Mouse (Mus musculus): ENCODE results near the gene Gm3776.
"Not testable (repeated sequence)": the region's sequence is repeated elsewhere in the genome, so short reads cannot be mapped to it uniquely, and the experiment has no call there.

The Gm3776 gene

GRCm38 (mm10) chr9:78292462-78292861, 35.5 kb downstream of the Gm3776 start:
- not testable (repeated sequence) for DNase-seq (ENCODE audit: low spot score in 2 of 2)

- not testable (repeated sequence) for DNase-seq (ENCODE audit: low spot score in 2 of 2)
Observed at GRCm38 (mm10) chr9:78293683-78294082, 36.8 kb downstream of the Gm3776 start.

DNA sequence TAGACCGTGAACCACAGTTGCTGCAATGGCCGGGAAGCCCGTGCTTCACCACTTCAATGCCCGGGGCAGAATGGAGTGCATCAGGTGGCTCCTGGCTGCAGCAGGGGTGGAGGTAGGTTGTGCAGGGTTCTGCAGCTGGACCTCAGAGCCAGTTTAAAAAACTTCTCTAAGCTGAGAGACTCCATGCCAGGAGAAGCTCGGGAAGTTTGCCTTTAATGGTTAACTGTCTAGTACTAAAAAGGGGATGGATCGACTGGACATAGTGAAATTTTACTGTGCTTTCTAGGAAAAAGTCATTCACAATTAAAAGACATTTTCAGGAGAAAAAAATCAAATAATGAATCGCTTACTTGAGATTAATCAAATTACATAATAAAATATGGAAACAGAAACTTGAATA, 37.9 kb downstream of the Gm3776 start:
- DNase-seq (ENCODE audit: low spot score in 2 of 2) = not testable (repeated sequence)

GRCm38 (mm10) chr9:78296089-78296488, 39.2 kb downstream of the Gm3776 start:
- DNase-seq (ENCODE audit: low spot score in 2 of 2) = peak in 1 of 2 experiments; percentile 2

DNA sequence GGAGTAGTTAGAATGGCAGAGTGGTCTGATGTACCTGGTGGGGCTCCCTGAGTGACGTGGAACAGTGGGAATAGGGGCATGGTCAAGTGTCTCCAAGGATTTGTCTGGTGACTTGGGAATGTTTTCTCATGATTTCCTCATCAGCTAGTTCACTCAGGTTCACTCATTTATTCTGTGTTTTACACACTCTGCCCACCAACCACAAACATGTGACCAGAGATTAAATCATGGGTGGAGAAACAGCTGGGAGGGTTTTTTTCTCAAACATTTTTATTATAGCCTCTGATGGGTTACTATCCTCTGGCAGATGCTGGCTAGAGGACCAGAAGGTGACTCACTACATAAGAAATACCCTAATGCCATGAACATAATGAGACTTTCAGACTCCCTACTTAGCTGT, 41.3 kb downstream of the Gm3776 start:
- no peak for DNase-seq (ENCODE audit: low spot score in 2 of 2)

DNA sequence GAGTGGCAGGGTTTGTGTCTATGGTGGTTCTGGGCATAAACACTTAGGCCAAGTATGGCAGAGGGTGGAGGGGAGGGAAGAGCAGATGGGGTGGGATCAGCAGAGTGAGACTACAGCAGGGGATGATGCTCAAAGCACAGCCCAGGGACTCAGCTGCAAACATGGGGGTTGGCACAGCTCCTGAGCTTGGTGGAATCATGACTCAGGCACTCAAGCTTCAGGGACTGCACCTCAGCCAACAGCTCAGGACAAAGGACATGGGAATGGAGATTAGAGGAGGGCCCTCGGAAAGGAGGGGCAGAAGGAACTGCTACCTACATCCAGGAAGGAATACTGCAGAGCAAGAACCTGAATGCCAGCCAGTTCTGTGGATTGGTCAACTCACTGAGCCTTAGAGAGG, 42.2 kb downstream of the Gm3776 start:
- DNase-seq (ENCODE audit: low spot score in 2 of 2) = not testable (repeated sequence)

- DNase-seq (ENCODE audit: low spot score in 2 of 2) = not testable (repeated sequence)
Observed at GRCm38 (mm10) chr9:78308122-78308521, 51.2 kb downstream of the Gm3776 start.

GRCm38 (mm10) chr9:78314696-78315095, 57.8 kb downstream of the Gm3776 start, which contains the start of gene Omt2a:
TSS of gene Omt2a (minus strand) at chr9:78314796.
- DNase-seq (ENCODE audit: low spot score in 2 of 2) = no peak
